Mouse (Mus musculus): Measurements from ENCODE around the gene Snta1.

The Snta1 gene

DNA sequence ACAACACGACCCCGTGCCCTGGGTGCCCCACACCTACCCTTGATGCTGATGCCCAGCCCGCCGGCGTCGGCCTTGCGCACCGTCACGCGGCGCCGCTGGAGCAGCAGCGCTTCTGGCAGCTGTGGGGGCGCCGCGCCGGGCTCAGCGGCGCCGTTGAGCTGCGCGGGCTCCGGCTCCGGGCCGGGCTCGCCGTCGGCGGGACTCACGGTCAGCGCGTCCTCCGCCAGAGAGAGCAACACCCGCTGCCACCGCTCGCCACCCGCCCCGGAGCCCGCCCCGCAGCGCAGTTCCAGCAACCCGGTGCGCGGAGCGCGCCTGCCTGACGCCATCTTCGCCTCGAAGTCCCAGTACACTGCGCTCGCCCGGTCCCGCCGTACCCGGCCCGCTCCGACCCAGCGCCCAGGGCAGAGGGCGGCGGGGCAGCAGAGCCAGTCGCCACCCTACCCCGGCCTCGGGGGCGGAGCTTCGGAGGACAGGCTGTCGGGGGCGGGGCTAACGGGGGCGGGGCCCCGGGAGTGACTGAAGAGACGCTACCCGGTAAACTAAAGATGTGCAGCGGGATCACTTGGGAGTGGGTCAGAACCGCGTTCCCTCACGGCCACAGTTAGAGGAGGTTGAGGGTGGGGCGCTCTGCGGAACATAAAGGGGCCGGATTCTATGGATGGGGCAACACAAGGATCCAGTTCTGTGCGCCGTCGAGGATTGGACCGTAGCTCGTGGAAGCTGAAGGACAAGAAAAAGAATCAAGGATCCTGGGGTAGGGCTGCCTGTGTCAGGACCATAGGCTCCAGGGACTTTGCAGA, at the start of gene Snta1:
Snta1 (minus strand) TSS at position 457 of the 803 bp plus-strand sequence.
- DNase-seq (ENCODE audit: low read depth, low spot score) = peak; percentile 24

DNA sequence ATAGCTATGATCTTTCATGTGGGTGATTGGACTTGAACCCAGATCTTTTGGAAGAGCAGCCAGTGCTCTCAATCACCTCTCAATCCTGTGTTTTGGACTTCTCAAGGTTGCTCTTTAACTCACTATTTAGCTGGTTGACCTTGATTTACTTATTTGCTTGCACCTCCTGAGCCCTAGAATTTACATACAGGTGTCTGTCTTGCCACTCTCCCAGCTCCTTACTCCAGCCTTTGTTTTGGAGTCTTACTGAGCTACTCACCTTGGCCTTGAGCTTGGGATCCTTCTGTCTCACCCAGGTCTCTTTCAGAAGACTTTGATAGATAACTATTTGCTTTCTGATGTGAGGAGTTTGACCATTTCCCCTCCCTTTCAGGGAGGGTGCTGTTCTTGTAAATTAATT, 48.7 kb upstream of the Snta1 start:
- DNase-seq (ENCODE audit: low read depth, low spot score) = no peak

DNA sequence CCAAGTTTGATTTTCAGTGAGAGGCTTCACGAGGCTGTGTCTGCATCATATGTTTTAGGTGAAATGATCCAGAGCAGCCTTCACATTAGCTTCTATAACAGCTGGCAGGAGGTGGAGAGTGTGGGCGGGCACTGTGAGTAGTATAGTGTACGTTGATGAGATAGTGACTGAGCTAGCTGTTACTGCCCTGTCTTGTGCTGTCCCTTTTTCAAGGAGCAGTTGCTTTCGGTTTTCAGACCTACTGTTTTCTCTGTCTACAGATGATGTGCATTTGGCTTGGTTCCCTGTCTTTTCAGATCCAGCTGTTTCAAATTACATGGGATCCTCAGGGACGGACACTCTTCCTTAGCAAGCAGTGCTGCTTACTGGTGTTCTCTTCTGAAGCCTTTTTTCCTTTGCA, 47.9 kb upstream of the Snta1 start:
- peak; percentile 12 for DNase-seq (ENCODE audit: low read depth, low spot score)

DNA sequence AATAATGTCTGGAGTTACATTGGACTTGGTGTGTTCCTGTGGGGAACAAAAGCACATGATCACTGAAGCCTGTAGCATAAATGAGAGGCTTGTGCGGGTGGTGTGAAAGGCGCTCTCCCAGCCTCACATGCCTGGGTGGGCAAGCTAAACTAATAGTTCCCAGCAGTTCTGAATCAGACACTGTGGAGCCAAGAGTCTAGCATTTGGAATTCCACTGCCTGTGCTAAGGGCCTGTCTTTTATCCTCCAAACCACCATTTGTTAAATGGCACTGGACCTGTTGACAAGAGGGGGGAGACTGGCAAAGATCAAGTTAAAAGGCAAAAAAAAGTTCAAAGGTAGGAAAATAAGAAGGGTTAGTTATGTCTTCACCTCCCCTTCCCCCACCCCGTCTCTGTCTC, 46.7 kb upstream of the Snta1 start:
- DNase-seq (ENCODE audit: low read depth, low spot score) = peak; percentile 71

DNA sequence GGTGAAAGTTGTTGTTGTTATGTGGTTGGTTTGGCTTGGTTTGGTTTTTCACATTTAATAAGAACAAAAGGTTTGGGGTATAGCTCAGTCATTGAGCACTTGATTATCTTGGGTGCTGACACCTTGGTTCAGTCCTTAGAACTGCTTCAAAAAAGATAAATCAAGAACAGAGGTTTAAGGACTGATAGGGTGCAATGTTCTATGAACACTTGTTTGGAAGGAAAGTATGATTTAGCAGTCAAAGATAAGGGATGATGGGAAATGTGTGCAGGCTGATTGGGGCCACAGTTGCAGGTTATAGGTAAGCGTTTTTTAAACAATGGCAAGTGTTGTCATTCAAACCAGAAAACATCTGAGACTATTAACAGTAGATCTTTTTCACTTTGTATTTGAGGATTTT, 46.2 kb upstream of the Snta1 start:
- no peak for DNase-seq (ENCODE audit: low read depth, low spot score)

DNA sequence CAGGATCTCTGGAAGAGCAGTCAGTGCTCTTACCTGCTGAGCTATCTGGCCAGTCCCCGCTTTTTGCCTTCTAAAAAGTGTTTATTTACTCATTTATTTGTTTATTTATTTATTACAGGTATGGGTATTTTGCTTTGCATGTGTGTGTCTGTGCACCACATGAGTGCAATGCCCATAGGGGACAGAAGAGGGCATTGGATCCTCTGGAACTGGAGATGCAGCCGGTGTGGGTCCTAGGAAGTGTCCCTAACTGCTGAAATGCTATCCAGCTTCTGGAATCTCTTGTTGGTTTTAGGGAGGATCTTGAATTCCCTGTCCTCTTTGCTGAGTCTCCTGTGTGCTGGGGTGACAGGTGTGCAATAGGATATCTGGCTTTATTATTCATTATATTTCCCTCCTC, 45.1 kb upstream of the Snta1 start:
- DNase-seq (ENCODE audit: low read depth, low spot score) = no peak

DNA sequence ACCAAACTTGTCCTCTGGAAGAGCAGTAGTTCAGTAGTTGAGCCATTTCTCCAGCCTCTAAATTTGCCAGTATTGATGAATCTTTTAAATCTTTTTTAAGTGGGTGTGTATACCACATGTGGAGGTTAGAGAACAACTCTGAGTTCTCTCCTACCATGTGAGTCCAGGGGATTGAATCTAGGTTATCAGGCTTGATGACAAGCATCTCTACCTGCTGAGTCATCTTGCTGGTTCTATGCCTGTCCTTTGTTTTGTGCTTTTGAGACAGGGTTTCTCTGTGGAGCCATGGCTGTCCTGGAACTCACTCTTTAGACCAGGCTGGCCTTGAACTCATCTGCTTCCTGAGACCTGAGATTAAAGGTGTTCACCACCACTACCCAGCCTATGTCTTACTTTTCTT, 40.7 kb upstream of the Snta1 start:
- DNase-seq (ENCODE audit: low read depth, low spot score) = no peak

DNA sequence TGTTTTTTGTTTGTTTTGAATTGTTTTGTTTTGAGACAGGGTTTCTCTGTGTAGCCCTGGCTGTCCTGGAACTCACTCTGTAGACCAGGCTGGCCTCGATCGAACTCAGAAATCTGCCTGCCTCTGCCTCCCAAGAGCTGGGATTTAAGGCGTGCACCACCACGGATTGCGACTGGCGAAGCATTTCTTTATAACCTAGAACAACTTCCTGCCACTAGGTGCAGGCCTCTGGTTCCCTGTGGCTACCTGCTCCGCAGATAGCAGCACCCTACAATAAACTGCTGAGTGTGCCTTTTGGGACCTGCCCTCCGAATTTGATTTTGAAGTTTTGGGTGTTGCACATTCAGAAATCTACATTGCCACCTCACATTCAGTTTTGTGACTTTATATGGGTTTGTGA, 39.9 kb upstream of the Snta1 start:
- DNase-seq (ENCODE audit: low read depth, low spot score) = no peak

DNA sequence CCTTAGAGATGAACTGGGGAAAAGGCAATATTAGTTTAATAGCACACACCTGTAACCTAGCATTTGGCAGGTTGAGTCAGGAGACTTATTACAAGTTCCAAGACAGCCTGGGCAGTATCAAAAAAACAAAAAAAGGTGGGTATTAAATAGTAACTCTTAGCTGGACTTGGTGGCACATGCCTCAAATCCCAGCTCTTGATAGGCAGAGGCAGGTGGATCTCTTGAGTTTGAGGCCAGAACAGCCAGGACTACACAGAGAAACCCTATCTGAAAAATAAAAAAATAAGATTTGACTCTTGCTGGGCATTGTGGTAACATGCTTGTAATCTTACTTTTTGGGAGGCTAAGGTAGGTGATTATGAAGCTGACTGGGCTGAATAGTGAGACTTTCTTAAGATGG, 32.6 kb upstream of the Snta1 start:
- DNase-seq (ENCODE audit: low read depth, low spot score) = no peak

DNA sequence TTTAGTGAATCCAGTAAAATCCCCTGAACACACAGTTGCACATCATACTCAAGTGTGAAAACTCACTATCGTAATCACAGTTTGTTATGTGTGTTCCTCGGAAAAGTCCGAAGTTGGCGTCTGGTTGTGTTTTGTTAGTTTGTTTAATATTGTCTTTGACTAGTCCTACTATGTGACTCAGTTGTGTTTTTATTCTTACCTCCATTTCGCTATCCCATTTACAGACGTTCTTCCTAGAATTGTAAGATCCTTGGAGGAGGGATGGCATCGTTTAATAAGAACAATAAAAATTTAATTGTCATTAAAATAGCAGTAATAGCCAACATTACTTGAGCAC, 29.3 kb upstream of the Snta1 start:
- no peak for DNase-seq (ENCODE audit: low read depth, low spot score)

DNA sequence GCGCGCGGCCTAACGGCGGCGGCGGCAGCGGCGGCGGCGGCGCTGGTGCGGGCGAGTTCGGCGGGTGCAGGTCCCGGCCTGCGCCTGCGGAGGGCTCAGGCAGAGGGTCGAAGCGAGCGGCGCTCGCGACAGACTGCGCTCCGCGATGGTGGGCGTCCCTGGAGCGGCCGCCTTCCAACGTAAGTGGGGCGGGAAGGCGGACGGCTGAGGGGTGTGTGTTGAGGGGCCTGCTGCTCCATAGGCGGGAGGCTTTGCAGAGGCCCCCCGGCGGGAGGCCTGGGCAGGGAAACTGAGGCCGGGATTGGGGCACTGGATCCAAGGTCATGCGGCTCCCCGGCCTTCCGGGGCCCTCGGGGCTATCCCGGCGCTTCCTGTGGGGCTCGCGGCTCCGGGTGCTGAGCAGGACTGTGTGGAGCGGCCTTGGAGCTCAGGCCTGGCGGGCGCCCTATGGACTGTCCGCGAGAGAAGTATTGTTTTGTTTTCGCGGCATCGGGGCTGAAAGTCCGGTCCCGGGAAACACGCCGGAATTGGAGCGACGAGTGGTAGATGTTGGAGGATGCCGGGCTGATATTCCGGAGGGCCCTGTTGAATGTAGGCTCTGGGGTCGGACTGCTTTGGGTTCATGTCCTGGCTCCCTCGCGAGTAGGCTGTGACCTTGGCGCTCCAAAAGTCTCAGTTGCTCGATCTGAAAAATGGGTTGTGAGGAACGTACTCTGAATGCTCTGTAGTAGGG, 28.7 kb upstream of the Snta1 start, which contains the start of gene Cbfa2t2:
Cbfa2t2 (plus strand) TSS at position 24 of the 733 bp plus-strand sequence.
- DNase-seq (ENCODE audit: low read depth, low spot score) = peak; percentile 38

DNA sequence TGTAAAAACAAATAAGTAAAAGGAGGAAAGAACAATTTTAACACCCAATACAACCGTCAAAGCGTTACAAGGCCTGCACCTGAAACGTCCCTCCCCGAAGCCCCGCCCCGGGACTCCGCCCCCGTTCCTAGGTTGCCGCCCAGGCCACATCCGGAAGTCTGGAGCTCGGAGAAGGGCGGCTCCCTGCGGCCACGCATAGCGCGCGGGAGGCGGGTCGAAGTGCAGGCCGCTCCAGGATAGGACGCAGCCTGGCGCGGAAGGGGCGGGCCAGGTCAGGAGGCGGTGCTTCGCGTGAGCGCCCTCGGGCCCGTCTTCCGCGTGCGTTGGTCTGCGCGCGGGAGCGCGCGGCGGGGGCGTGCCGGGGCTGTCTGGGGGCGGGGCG, 28.2 kb upstream of the Snta1 start:
- peak; percentile 97 for DNase-seq (ENCODE audit: low read depth, low spot score)

DNA sequence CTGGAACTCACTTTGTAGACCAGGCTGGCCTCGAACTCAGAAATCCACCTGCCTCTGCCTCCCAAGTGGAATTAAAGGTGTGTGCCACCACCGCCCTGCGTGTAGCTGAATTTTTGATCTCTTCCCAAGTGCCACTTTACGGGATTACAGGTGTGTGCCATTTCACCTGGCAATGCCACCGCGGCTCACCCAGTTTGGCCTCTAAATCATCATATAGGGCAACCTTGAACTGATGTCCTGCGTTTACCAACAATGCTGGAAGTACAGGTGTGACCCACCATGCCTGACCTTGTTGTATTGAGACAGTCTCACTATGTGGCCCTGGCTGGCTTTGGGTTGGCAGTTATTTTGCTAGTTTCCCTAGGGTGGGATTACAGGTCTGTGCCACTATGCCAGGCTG, 26.8 kb upstream of the Snta1 start:
- no peak for DNase-seq (ENCODE audit: low read depth, low spot score)

DNA sequence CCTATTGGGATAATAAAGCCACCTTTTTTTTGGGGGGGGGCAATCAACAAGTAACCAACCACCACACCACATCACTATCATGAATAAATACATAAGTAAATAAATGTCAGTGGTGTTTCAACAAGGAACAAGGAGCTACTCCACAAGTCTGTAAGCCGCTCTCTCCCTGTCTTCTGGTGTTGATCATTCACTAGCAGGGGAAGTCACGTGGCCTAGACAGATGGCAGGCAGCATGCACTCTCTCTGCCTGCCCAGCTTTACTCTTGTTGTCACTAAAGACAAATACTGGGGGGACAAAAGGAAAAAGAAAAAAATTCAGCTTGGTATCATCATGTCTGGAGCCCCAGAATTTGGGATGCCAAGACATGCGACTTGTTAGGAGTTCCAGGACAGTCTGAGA, 25.5 kb upstream of the Snta1 start:
- no peak for DNase-seq (ENCODE audit: low read depth, low spot score)

DNA sequence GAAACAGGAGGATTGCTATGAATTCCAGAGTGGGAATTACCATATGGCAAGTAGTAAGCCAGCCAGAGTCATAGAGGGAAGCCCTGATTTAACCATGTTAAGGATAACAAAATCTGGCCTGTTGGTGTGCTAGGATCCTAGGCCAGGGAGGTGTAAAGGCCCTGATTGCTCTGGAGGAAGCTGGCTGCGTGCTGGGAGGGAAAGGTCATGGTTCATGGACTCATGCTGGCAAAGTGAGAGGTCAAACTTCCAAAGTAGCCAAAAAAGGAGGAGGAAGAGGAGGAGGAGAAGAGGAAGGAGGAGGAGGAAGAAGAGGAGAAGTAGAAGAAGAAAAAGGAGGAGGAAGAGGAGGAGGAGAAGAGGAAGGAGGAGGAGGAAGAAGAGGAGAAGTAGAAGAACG, 24.8 kb upstream of the Snta1 start:
- DNase-seq (ENCODE audit: low read depth, low spot score) = no peak

DNA sequence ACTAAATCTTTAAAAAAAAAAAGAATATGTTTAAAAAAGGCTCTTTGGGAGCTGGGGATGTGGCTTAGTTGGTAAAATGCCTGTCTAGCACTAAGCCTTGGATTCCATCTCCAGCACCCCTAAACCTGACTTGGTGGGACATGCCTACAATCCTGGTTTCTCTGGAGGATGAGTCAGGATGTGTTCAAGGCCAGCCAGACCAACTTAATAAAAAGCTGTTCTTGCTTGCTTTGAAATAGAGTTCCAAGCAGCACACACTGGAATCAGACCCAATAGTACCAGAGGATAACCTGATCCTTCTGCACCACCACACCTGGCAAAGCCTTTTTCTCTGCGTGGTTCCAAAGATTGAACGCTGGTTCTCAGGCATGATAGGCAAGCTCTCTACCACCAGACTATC, 22.7 kb upstream of the Snta1 start:
- DNase-seq (ENCODE audit: low read depth, low spot score) = no peak

DNA sequence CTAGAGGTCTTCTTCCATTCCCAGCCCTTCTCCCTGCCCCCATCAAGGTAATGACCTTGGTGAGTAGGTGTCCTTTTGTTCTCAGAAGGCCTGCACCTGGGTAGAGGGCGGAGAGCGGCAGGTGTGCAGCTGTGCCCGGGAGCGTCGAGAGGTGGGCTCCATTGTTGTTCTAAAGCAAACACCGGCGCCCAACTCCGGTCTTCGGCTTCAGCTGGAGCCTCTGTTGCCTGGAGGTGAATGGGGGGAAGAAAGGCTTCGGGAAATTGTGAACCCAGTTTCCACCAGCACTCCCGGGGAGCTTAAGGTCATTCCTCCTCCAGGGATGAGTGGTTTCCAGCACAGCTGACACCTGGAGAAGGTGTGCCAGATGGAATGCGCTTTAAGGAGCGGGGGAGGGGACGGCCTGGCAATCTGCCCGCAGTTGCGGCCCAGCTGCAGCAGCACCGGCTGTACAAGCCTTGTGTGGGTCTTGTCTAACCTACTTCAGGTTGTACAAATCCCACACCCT, 20.0 kb upstream of the Snta1 start:
- peak; percentile 67 for DNase-seq (ENCODE audit: low read depth, low spot score)

DNA sequence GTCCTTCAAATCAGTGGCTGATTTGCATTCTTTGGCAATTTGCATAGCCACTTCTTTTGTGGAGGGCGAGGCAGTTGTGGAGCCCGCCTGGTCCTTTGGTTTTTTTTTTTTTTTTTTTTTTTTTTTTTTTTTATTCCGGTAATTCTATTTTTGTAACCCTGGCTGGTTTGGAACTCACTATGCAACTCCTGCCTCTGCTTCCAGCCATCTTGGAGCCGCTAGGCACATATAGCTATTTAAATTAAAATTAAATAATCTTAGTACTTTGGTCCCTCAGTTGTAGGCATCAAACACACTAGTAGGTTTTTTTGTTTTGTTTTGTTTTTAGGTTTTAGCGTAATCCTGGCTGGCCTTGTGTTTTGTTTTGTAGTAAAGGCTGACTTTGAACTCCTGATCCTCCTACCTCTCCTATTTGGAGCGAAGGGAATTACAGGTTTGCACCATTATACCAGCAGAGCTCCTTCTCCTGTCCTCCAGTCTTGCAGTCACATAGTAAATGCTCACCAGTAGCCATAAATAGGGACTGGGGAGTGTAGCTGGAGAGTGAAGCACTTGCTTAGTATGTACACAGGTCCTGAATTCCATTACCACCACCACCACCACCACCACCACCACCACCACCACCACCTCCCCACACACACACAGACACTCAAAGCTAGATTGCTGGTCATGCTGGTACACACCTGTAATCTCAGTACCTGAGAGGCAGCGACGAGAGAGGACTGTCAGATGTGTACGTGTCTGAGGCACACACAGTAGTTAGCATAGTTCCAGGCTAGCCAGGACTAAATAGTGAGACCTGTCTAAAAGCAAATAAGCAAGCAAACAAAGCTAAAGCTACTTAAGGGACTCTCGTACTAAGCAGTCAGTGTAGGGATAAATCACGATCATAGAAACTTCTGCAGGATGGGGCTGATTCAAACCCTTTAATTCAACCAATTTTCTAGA, 19.3 kb upstream of the Snta1 start:
- no peak for DNase-seq (ENCODE audit: low read depth, low spot score)

DNA sequence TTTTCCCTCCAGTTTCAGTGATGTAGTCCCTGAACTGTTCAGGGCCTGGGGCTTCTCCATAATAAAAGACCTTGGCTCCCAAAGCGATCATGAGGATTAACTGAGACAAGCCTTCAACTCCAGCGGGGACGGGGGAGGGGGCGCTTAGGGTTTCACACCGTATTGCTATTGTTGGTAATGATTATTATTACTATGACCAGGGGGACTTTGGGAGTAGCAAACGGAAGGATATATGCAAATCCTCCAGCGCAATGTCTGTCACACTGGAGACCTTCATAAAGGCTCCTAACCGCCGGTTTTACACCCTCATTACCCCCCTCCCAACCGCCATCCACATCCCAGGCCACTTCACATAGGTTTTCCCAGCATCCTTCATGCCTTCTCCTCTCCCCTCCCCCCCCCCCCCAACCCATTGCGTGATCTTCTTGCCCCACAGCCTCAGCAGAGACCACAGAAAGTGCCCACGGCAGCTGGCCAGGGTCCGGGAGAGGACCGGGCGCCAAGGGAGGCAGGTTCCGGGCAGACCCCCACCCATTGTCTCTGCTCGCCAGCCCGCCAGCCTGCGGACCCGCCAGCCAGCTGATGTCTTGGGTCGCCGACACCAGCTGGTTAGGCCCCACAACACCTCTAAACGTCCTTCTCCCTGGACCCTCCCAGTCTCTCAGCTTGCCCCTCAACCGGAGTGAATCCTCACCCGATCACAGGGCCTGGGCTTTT, 18.4 kb upstream of the Snta1 start:
- DNase-seq (ENCODE audit: low read depth, low spot score) = no peak

DNA sequence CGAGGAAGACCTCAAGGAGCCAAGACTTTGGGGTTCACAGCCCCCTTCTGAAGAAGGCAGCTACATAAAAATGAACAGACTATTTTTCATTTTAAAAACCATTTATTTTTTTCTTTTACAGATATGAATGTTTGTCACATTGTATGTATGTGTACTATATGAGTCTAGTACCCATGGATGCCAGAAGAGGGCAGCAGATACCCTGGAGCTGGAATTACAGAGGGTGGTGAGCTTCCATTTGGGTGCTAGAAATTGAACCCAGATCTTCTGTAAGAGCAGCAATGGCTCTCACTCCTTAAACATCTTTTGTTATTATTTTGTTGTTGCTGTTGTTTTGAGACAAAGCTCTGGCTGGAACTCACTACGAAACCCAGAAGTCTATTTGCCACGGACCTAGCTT, 17.6 kb upstream of the Snta1 start:
- no peak for DNase-seq (ENCODE audit: low read depth, low spot score)

DNA sequence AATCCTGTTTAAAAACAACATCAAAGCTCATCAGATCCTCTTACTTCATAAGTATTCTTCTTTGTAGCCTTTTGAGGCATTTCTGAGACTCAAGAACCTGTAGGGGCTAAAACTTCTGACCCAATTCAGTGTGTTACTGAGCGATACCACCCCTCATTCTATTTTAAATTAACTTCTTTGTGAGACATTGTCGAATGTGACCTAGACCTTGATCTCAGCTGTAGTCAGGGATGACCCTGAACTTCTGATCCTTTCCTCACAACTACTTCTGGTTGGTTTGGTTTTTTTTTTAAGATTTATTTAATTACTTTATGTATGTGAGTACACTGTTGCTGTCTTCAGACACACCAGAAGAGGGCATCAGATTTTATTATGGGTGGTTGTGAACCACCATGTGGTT, 15.6 kb upstream of the Snta1 start:
- no peak for DNase-seq (ENCODE audit: low read depth, low spot score)
